Mouse (Mus musculus): ENCODE data around the gene Grasp.

The Grasp gene

DNA sequence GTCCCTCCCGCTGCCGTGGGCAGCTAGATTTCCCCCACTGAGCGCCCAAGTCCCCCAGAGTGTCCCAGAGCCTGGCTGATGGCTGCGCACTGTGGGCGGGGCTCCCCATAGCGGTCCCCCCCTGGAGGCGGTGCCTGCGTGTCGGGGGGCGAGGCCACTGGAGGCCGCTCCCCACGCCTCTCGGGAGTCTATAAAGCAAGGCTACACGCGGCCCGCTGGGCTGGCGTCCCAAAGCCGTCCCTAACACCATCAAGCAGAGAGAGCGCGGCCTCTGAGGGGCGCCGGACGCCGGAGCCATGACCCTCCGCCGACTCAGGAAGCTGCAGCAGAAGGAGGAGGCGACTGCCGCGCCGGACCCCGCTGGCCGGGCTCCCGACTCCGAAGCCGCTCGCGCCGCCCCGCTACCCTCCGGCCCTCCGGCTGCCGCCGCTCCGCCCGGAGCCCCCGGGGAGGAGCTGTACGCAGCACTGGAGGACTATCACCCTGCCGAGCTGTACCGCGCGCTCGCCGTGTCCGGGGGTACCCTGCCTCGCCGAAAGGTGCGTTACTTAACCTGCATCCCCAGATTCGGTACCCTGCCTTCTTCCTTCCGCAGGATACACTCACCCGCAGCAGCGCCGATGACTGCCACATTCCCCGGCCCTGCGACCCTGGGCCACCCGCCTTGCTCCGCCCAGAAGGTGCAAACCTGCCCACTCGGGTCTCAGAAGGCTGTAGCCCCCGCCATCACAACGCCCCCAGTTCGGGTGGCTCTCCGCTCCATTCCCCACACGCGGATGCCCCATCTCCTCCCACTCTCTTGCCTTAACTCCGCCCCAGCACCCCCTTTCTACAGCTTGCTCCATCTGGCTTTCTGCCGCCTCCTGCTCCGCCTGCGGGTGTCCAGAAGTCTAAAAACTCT, at the start of gene Grasp:
Gene Grasp (plus strand): TSS at position 183 of the 901 bp plus-strand sequence.
- peak; percentile 93 for DNase-seq

GRCm38 (mm10) chr15:101174294-101175130, 49.5 kb upstream of the Grasp start:
- DNase-seq = peak; percentile 36

GRCm38 (mm10) chr15:101175131-101175460, 48.9 kb upstream of the Grasp start:
- no peak for DNase-seq

DNA sequence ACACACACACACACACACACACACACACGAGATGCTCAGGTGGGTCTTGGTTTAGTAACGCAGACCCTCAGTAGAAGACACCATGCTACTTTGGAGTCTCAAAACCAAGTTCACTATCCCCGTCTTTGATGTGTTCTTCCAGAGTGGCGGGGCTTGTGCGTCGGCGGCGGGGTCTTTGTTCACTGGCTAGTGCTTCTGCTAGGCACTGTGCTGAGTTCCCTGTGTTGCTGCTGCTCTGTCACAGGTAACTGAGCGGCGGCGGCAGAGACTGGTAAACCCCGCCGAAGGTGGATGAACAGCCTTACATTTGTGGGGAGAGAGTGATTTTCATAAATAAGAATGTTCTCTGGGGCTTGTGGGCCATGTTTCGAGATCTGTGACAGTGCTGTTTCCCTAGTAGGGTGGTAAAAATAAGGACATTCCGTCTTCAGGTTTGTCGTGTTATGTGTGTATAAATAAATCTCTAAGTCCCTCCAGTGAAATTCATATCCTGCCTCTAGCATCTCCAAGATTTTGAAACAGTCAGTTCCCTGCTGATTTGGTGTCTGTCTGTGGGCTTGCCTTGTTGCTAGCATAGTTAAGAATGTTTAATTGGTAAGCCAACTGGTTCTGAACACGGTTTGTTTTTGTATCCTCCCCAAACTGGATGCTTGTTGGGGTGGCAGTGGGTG, 48.2 kb upstream of the Grasp start:
- no peak for DNase-seq

- DNase-seq = no peak
Observed at GRCm38 (mm10) chr15:101176284-101176680, 47.7 kb upstream of the Grasp start.

- DNase-seq = no peak
Observed at GRCm38 (mm10) chr15:101176795-101177691, 46.9 kb upstream of the Grasp start.

DNA sequence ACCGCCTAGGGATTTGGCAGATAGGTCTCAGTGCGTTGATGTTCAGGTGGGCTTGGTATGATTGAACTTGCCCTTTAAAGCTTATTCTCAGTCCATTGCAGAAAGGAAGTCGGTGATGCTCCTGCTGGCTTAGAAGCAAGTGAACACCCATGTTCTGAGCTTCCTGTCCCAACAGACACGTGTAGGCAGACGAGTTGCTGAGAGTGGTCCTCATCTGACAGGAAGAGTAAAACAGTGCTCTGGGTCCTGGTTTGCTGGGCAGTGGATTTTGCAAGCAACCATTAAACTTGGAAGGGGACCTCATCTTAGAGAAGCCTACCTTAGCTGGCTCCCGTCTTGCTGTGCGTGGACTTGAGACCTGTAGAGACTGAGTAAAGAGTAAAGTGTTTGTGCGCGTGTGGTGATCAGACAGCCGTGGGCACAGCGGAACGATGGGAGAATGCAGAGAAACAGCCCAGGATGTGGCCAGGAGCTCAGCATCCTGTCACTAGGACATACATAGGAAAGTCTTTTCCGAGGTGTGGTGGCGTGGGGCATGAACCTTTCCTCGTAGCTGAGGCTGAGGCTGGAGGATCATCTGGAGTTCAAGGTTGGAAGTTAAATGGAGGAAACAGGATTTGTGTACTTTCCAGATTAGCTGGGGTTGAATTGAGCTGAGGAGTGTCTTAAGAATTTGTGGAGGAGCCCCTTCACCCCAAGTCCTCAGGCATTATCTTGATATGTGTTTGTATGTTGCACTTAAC, 43.5 kb upstream of the Grasp start:
- no peak for DNase-seq

DNA sequence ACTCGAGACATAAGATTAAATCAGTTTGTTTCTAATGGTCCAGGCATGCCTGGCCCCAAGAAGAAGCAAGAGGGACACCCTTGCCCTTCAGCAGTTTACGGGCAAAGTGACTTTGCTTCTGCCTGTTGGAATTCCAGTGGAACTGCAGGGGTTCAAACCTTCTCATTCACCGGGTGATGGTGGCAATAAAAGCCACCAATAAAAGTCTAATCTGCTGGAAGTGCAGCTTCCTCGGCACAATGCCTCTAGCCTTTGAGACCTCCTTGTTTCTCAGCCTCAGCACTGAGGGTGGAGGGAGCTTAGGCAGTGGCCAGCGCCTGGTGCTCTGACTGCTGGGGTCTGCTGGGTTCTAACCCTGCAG, 42.9 kb upstream of the Grasp start:
- DNase-seq = no peak

DNA sequence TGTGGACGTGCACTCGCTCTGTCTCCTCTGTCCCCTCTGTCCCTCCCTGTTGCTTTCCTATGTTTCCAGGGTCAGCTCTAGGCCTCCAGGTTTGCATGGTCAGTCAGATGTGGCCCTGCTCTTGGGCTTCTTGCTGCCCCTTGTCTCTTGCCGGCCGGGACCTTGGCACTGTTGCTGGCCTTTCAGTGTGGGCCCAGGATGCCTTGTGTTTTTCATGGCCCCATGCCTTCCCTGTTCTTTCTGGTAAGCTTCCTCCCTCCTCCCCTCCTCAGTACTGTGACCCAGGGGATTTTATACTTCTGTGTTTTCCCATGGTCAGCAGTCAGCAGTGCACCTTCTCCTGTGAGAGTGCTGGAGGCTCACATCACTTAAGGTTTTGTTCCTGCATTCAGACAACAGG, 42.5 kb upstream of the Grasp start:
- no peak for DNase-seq

GRCm38 (mm10) chr15:101182676-101183075, 41.3 kb upstream of the Grasp start:
- DNase-seq = no peak

DNA sequence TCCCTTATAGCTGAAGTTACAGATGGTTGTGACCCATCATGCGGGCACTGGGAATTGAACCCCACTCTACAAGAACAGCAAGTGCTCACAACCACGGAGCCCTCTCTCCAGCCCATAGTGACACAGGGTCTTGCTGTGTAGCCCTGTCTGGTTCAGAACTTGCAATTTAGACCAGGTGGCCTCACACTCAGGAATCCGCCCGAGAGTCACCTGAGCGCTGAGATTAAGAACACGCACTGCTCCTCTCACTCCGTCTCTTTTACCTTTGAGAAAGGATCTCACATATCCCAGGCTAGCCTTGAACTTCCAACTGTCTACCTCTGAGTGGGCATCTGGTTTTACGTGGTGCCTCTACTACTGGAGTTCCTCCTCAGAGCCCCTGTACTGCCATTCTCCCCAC, 39.7 kb upstream of the Grasp start:
- no peak for DNase-seq

GRCm38 (mm10) chr15:101185549-101185948, 38.4 kb upstream of the Grasp start:
- DNase-seq = no peak

- DNase-seq = no peak
Observed at GRCm38 (mm10) chr15:101187907-101188306, 36.1 kb upstream of the Grasp start.

GRCm38 (mm10) chr15:101189981-101190761, 33.8 kb upstream of the Grasp start:
- DNase-seq = no peak

DNA sequence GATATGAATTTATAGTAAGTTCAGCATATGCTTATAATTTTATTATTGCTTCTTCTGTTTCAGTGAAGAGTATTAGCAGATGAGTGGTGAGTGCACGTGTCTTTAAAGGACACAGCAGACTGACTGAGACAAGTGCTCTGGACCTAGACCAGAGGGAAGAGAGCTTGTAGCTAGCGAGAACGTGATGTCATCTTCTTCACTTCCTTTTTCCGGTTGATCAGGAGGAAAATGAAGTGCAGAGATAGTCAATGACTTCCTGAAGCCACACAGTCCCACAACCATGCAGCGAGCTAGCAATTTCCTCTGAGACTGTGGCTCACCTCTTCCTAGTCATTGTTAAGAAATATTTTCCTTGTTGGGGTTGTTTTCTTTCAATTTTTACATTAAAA, 33.2 kb upstream of the Grasp start:
- DNase-seq = no peak

- DNase-seq = peak; percentile 75
Observed at GRCm38 (mm10) chr15:101191459-101192259, 32.3 kb upstream of the Grasp start.

DNA sequence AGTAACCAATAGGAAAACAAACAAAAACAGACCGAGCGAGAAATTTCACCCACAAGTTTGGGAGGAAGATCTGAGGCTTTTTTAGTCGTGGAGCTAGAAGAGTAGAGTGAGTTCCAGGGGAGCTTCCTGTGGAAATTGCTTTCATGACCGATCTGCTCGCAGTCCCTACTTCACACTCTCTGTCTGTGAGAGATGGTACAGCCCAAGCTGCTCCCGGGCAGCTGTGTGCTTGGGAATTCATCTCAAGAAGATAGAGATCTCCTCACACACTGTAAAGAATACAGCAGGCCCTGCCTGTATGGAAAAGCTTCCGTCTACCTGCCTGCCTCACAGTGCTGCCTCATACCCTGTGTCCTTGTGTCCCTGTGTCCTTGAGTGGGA, 31.7 kb upstream of the Grasp start:
- DNase-seq = no peak

DNA sequence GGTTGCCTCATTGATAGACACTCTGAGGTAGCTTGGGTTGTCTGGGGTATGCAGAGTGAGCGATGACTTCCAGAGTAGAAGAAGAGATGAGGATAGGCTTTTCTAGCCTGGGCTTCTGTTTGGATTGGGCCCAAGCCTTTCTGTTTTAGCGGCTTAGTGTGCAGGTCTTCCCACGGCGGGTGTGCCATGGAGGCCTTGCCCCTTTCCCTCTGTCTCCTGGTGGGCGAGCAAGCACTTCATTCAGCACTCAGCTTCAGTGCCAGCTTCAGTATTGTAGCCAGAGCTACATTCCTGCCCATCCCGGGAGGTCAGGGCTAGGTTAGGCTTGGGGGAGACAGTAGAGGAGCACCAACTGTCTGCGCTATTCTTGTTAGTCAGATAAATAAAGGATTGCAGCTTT, 31.3 kb upstream of the Grasp start:
- DNase-seq = no peak

- DNase-seq = no peak
Observed at GRCm38 (mm10) chr15:101193971-101194370, 30.0 kb upstream of the Grasp start.

Data from lung, postnatal 14 days (tissue).